Mouse (Mus musculus): ENCODE results near the gene Zfp454. TPM values are rescaled to one million over a fixed set of nuclear protein-coding genes. Genes with fewer than 3 reads are reported as not detected.

Gene Zfp454
- polyA plus RNA-seq, 1 experiment from 2014 or later: 4.9 TPM

DNA sequence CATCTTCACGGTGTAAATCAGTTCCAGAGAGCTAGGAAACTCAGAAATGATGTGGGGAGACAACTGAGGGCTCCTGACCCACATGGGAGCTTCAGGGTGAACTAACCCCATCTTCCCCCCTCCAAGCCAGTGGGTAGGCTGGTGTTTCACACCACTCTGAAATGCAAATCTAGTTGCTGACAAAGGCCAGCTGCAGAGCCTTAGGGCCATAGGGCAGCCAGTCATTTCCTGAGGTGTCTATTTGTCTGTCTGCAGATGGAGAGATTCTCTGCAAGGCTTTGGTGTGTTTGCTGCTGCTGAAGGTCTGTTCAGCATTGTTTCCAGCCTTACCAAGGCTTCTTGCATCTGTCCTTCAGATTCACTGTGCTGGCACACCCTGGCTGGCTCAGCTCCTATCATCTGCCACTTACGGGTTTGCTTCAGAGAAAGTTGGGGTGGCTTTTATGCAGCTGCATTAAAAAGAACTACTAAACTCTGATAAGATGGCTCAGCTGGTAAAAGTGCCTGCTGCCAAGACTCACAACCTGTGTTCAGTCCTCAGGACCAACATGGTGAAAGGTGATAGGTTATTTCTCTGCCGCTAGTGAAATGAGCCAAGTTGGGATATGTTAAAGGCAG is 38.8 kb downstream of the Zfp454 start:
- Histone ChIP-seq H3K9me3 (ENCODE audit: control insufficient read depth, low read length) (no peaks in the 10 kb centered on the region; the same call in 1 of the 2 replicates), H3K4me1 (ENCODE audit: control insufficient read depth, insufficient read depth, low read length) (peaks cover 10% of the 10 kb centered on the region), H3K27ac (ENCODE audit: low read length) (no peak overlapping the region), H3K4me2 (ENCODE audit: low read depth, low read length) (no peak overlapping the region), H3K4me3 (ENCODE audit: low read length) (no peak overlapping the region), H3K27me3 (replicated peaks; ENCODE audit: control insufficient read depth, insufficient read depth, low read length) (peaks cover 55% of the 10 kb centered on the region), H3K36me3 (ENCODE audit: control insufficient read depth, insufficient read depth, low read length) (no peaks in the 10 kb centered on the region), H3K9ac (ENCODE audit: low read depth, low read length) (no peak overlapping the region)
- WGBS: 36% methylated on average over 3 of the region's 3 CpGs
- no peak for ATAC-seq

DNA sequence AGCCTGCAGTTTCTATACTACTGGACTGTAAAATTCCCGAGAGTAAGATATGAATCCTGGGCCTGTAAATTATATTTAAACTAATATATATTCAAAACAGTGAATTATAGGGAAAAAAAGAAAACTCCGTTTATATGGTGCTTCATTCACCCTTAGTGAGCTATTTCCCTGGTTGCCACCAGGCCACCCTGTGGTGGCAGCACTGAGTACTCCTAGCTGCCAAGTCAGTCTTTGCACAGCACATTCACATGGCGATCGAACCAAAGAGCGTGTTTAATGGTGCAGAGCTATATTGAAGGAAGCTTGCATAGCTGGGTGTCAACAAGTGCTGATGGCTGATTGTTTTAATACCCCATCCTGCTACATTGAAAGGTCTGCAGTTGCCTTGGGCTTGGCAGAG is 40.4 kb downstream of the Zfp454 start:
- WGBS: 74% methylated on average over 5 of the region's 5 CpGs
- Histone ChIP-seq H3K4me1 (ENCODE audit: control insufficient read depth, insufficient read depth, low read length) (peaks cover 10% of the 10 kb centered on the region), H3K9me3 (ENCODE audit: control insufficient read depth, low read length) (no peaks in the 10 kb centered on the region; the same call in 1 of the 2 replicates), H3K4me2 (ENCODE audit: low read depth, low read length) (no peak overlapping the region), H3K36me3 (ENCODE audit: control insufficient read depth, insufficient read depth, low read length) (no peaks in the 10 kb centered on the region), H3K27me3 (replicated peaks; ENCODE audit: control insufficient read depth, insufficient read depth, low read length) (peaks cover 44% of the 10 kb centered on the region), H3K9ac (ENCODE audit: low read depth, low read length) (no peak overlapping the region), H3K4me3 (ENCODE audit: low read length) (no peak overlapping the region), H3K27ac (ENCODE audit: low read length) (no peak overlapping the region)
- ATAC-seq: no peak

DNA sequence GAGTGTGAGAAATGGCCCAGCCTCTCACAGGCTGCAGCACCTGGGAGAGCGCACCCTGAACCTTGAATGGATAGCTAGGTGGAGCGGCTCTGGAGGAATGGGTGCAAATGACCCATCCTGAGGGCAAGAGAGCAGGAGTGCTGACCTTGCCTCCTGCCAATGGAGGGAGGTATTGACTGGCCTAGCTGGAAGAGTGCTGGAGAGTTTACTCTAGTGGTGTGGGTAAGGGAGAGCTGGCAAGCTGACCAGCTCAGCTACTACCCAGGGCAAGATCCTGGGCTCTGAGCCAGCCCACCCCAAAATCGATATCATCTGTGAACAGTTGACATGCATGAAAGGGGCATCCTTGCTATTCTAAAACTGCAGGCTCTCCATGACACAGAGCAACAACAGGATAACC is 41.5 kb downstream of the Zfp454 start:
- H3K27ac ChIP-seq (ENCODE audit: low read length): no peak overlapping the region
- H3K9me3 ChIP-seq (ENCODE audit: control insufficient read depth, low read length): no peaks in the 10 kb centered on the region; the same call in 1 of the 2 replicates
- peaks cover 6% of the 10 kb centered on the region for H3K4me1 ChIP-seq (ENCODE audit: control insufficient read depth, insufficient read depth, low read length)
- H3K4me2 ChIP-seq (ENCODE audit: low read depth, low read length): no peak overlapping the region
- H3K4me3 ChIP-seq (ENCODE audit: low read length): no peak overlapping the region
- WGBS: 92% methylated on average over 3 of the region's 3 CpGs
- no peak for ATAC-seq
- peaks cover 33% of the 10 kb centered on the region for H3K27me3 ChIP-seq (replicated peaks; ENCODE audit: control insufficient read depth, insufficient read depth, low read length)
- no peaks in the 10 kb centered on the region for H3K36me3 ChIP-seq (ENCODE audit: control insufficient read depth, insufficient read depth, low read length)
- H3K9ac ChIP-seq (ENCODE audit: low read depth, low read length): no peak overlapping the region

DNA sequence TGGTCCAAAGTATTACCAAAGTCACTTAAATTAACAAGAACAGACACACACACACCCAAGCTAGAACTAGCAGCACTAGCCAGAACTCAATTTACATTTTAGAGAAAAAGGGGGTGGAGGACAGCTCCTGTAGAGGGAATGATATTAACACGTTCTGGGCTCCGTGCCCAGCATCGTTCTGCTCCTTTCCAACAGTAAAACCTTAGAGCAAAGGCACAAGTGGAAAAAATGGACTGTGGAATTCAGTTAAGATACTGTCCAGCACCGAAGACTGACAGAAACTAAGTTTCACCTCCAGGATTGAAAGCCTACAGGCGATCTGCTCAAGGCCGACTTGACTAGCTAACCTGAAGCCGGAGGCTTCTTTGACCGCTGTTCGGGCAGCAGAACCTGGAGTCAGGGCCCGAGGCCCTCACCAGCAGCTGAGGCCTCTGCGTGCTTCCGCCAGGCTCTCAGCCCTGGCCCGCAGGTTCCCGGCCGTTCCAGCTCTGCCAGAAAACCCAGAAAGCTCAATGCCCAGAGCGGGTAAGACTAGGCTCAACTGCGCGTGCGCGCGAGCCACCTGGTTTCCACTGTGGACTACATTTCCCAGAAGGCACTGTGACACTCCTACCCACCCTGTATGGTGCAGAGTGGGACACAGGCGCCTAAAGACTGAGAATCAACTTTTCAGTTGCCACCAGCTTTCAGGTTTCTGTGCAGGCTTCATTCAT is 46.3 kb downstream of the Zfp454 start, which contains the start of gene Zfp879:
Gene Zfp879, minus strand, starts transcription at position 530 of the 713 bp plus-strand sequence.
- Histone ChIP-seq H3K9me3 (ENCODE audit: control insufficient read depth, low read length) (no peaks in the 10 kb centered on the region), H3K9ac (ENCODE audit: low read depth, low read length) (peak within 1 kb of the TSS; percentile 80), H3K4me3 (ENCODE audit: low read length) (peak within 1 kb of the TSS; percentile 57), H3K27ac (ENCODE audit: low read length) (peak within 1 kb of the TSS; percentile 92), H3K27me3 (replicated peaks; ENCODE audit: control insufficient read depth, insufficient read depth, low read length) (no peaks in the 10 kb centered on the region), H3K4me1 (ENCODE audit: control insufficient read depth, insufficient read depth, low read length) (peaks cover 9% of the 10 kb centered on the region; the same call in 1 of the 2 replicates), H3K36me3 (ENCODE audit: control insufficient read depth, insufficient read depth, low read length) (no peaks in the 10 kb centered on the region), H3K4me2 (ENCODE audit: low read depth, low read length) (peak within 1 kb of the TSS; percentile 84)
- peak; percentile 97 for ATAC-seq
- 16% methylated on average over 22 of the region's 22 CpGs for WGBS

DNA sequence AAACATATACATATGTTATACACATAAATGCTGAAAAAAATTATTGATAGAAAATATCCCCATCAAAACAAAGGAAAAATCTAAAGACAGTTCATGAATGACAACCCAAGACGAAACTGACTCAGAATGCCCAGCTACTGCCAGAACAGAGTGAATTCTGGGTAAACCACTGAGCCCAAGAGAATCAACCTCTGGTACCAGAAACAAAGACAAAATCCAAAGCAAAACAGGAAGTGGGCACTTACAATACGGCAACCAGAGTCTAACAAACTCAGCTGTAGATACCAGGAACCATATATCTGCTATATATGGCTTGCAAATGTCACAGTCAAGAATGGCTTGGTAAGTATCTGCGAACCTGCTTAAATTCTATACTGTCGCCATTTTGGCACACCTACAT is 51.7 kb downstream of the Zfp454 start:
- WGBS: 84% methylated on average over 4 of the region's 4 CpGs
- Histone ChIP-seq H3K27ac (ENCODE audit: low read length) (no peak overlapping the region), H3K4me2 (ENCODE audit: low read depth, low read length) (no peak overlapping the region), H3K4me1 (ENCODE audit: control insufficient read depth, insufficient read depth, low read length) (0 out of 2 replicates have a peak, but pooled peaks cover 6% of the 10 kb centered on the region), H3K36me3 (ENCODE audit: control insufficient read depth, insufficient read depth, low read length) (0 out of 2 replicates have a peak, but pooled peaks cover 4% of the 10 kb centered on the region), H3K9me3 (ENCODE audit: control insufficient read depth, low read length) (0 out of 2 replicates have a peak, but pooled peaks cover 7% of the 10 kb centered on the region), H3K27me3 (replicated peaks; ENCODE audit: control insufficient read depth, insufficient read depth, low read length) (no peaks in the 10 kb centered on the region), H3K9ac (ENCODE audit: low read depth, low read length) (no peak overlapping the region), H3K4me3 (ENCODE audit: low read length) (no peak overlapping the region)
- ATAC-seq: no peak

DNA sequence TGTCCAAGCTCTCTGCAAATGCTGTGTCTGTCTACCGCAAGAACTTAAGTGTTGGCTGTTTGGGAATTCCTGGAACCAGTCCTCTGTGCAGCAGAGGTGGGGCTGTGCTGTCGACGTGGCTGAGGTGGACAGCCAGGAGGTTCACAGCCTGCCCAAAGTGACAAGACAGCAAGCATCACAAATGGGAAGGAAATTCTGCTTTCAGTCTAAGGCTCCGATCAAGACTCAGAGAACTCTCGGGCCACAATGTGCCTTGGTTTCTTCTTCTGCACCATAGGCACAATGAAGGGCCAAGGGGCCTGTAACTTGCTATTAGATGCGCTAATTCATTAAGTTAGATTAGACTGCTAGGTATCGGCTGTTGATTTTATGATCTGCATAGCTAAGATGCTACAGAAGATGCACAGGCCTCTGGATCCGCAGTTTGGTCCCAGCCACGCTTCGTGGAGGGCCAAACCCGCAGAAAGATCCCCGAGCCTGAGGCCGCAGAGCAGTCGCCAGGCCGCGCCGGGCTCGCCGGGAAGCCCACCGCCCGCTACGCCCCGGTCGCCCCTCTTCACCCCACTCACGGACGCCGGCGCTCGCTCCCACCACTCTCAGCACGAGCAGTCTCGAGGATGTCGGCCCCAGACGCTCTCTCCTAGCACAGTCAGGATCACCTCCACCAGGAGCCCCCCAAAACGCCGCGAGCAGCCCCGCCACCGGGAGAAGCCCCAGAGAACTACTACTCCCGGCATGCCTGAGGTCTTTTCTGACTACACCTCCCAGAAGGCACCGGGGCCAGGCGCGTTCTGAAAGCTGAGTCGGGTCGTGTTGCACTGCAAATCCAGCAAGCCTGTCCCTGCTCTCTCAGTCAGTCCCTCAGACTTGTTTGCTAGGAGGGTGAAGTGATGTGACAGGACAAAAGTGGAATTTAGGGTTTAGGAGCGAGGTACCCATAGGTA is 60.2 kb downstream of the Zfp454 start, which contains the start of gene Zfp354c:
Gene Zfp354c, minus strand, starts transcription at position 715 of the 944 bp plus-strand sequence.
- Histone ChIP-seq H3K9ac (ENCODE audit: low read depth, low read length) (peak within 1 kb of the TSS; percentile 77), H3K36me3 (ENCODE audit: control insufficient read depth, insufficient read depth, low read length) (no peaks in the 10 kb centered on the region; the same call in 1 of the 2 replicates), H3K9me3 (ENCODE audit: control insufficient read depth, low read length) (no peaks in the 10 kb centered on the region), H3K4me1 (ENCODE audit: control insufficient read depth, insufficient read depth, low read length) (peaks cover 6% of the 10 kb centered on the region), H3K27ac (ENCODE audit: low read length) (no peak within 1 kb of the TSS), H3K27me3 (replicated peaks; ENCODE audit: control insufficient read depth, insufficient read depth, low read length) (no peaks in the 10 kb centered on the region), H3K4me3 (ENCODE audit: low read length) (peak within 1 kb of the TSS; percentile 66), H3K4me2 (ENCODE audit: low read depth, low read length) (peak within 1 kb of the TSS; percentile 58)
- under 1% methylated on average over 43 of the region's 45 CpGs for WGBS
- ATAC-seq: peak; percentile 98

DNA sequence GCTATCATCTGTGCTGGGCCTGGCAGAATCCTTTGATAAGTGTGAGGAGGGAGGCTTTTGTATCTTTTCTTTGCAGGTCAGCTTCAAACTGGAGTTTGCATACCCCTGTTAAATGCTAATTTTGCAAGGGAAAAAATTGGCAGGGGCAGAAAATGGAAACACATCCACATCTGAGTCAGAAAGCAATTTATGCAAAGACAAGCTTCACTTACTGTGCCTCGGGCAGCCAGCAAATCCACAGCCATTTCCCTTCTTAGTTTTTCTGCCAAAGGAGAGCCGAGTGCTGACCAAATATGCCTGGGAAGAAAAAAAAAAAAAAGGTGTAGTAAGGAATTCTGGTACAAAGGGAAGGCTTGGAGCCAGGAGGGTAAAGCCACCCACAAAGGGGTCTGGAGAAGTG is 61.2 kb downstream of the Zfp454 start:
- peak overlapping the region; percentile 58 for H3K4me2 ChIP-seq (ENCODE audit: low read depth, low read length)
- H3K36me3 ChIP-seq (ENCODE audit: control insufficient read depth, insufficient read depth, low read length): peaks cover under 1% of the 10 kb centered on the region; the same call in 1 of the 2 replicates
- ATAC-seq: no peak
- peak overlapping the region; percentile 66 for H3K4me3 ChIP-seq (ENCODE audit: low read length)
- 58% methylated on average over 2 of the region's 2 CpGs for WGBS
- no peak overlapping the region for H3K27ac ChIP-seq (ENCODE audit: low read length)
- H3K9me3 ChIP-seq (ENCODE audit: control insufficient read depth, low read length): no peaks in the 10 kb centered on the region
- no peaks in the 10 kb centered on the region for H3K27me3 ChIP-seq (replicated peaks; ENCODE audit: control insufficient read depth, insufficient read depth, low read length)
- peaks cover 6% of the 10 kb centered on the region for H3K4me1 ChIP-seq (ENCODE audit: control insufficient read depth, insufficient read depth, low read length)
- H3K9ac ChIP-seq (ENCODE audit: low read depth, low read length): no peak overlapping the region
